Mouse (Mus musculus): ENCODE measurements around the gene Gm5640.
"Not testable (repeated sequence)": the region's sequence is repeated elsewhere in the genome, so short reads cannot be mapped to it uniquely, and the experiment has no call there.

The Gm5640 gene

GRCm38 (mm10) chrX:74645466-74646323, at the start of gene Gm5640:
TSS of gene Gm5640 (minus strand) at chrX:74645635.
- peak; percentile 0 for DNase-seq (ENCODE audit: low read depth)

GRCm38 (mm10) chrX:74646393-74646792, 958 bp upstream of the Gm5640 start:
- not testable (repeated sequence) for DNase-seq (ENCODE audit: low read depth)

- no peak for DNase-seq (ENCODE audit: low read depth)
Measured at GRCm38 (mm10) chrX:74592379-74592778, 53.1 kb downstream of the Gm5640 start, which contains the start of gene Olfr1325. TSS of gene Olfr1325 (plus strand) at chrX:74592679.

Measured in induced T-regulatory cell, adult 2 months (primary cell).